Mouse (Mus musculus) heart, embryonic 16.5 days (tissue): Measurements from ENCODE around the gene Prkch. TPM values are rescaled to one million over a fixed set of nuclear protein-coding genes. Genes with fewer than 3 reads are reported as not detected.
A peak's percentile ranks its signal among the peaks of the same experiment; 100 is the strongest.

Experiments used
- ATAC-seq: fragments of 200-750 bp; cut with Nextera tagmentation; replicated peaks from 2 replicates; pipeline ENCODE4 v1.8.0; 2017; ENCODE audit warnings: moderate number of reproducible peaks; ENCODE audit not compliant: insufficient read depth, low FRiP score; ENCODE audit errors: extremely low read depth
- H3K27ac ChIP-seq: fragments of 300-500 bp; sonication (generic); 2 replicates; pipeline ENCODE4 v1.5.1; 2014; ENCODE audit warnings: mild to moderate bottlenecking, low read length, control low read depth, moderate library complexity
- H3K27me3 ChIP-seq: fragments of 300-500 bp; sonication (generic); 2 replicates; pipeline ENCODE4 v1.6.1; 2014; ENCODE audit warnings: low read length, mixed read lengths; ENCODE audit not compliant: control insufficient read depth, insufficient read depth
- H3K36me3 ChIP-seq: fragments of 300-500 bp; sonication (generic); 2 replicates; pipeline ENCODE4 v1.6.1; 2014; ENCODE audit not compliant: control insufficient read depth, insufficient read depth
- H3K4me1 ChIP-seq: fragments of 300-500 bp; sonication (generic); 2 replicates; pipeline ENCODE4 v1.6.1; 2014; ENCODE audit warnings: low read length, mixed read lengths; ENCODE audit not compliant: control insufficient read depth, insufficient read depth
- H3K4me2 ChIP-seq: fragments of 300-500 bp; sonication (generic); 2 replicates; pipeline ENCODE4 v1.6.1; 2014; ENCODE audit warnings: low read depth, mild to moderate bottlenecking, control low read depth, low read length
- H3K4me3 ChIP-seq: fragments of 300-500 bp; sonication (generic); 2 replicates; pipeline ENCODE4 v1.5.1; 2014; ENCODE audit warnings: mild to moderate bottlenecking, control low read depth, low read length
- H3K9ac ChIP-seq: fragments of 300-500 bp; sonication (generic); 2 replicates; pipeline ENCODE4 v1.6.1; 2014; ENCODE audit warnings: low read length, control low read depth
- H3K9me3 ChIP-seq: fragments of 300-500 bp; sonication (generic); replicated peaks from 2 replicates; pipeline ENCODE4 v1.6.1; 2016; ENCODE audit warnings: low read length; ENCODE audit not compliant: control insufficient read depth
- WGBS: fragments of 180-500 bp; shearing (Covaris S2); extraction: QIAGEN DNeasy Blood & Tissue Kit; methylation state at CpG from one replicate; pipeline ENCODE4 v1.1.7; 2014; 5-methylcytosine and 5-hydroxymethylcytosine counted together
- polyA plus RNA-seq: library from polyadenylated mRNA; unstranded; fragments of >200 nt; fragmentation: Nextera tagmentation; extraction: Ambion mirVana; gene quantifications from 2 replicates; pipeline ENCODE4 v1.2.1, GENCODE M21; 2015

Prkch gene
- polyA plus RNA-seq, 1 experiment from 2014 or later, result 15.2 TPM

- Histone ChIP-seq H3K4me1 (peaks cover 40% of the 10 kb centered on the region), H3K9ac (0 out of 2 replicates have a peak overlapping the region, but pooled peaks have one; percentile 11), H3K4me3 (no peak overlapping the region), H3K27ac (peak overlapping the region; percentile 80), H3K4me2 (peak overlapping the region; percentile 5; the same call in 1 of the 2 replicates), H3K9me3 (no peaks in the 10 kb centered on the region), H3K36me3 (peaks cover 3% of the 10 kb centered on the region; the same call in 1 of the 2 replicates), H3K27me3 (no peaks in the 10 kb centered on the region)
- 43% methylated on average over 6 of the region's 6 CpGs for WGBS
- peak; percentile 91 for ATAC-seq
Measured at GRCm38 (mm10) chr12:73781425-73782032, 196.9 kb downstream of the Prkch start.

- Histone ChIP-seq H3K4me2 (no peak overlapping the region), H3K4me1 (peaks cover 57% of the 10 kb centered on the region), H3K9me3 (no peaks in the 10 kb centered on the region), H3K4me3 (no peak overlapping the region), H3K36me3 (no peaks in the 10 kb centered on the region), H3K27me3 (no peaks in the 10 kb centered on the region), H3K9ac (0 out of 2 replicates have a peak overlapping the region, but pooled peaks have one; percentile 5), H3K27ac (peak overlapping the region; percentile 77)
- 27% methylated on average over 8 of the region's 8 CpGs for WGBS
- peak; percentile 91 for ATAC-seq
Measured at GRCm38 (mm10) chr12:73786909-73787308, 202.3 kb downstream of the Prkch start.

GRCm38 (mm10) chr12:73788850-73789249, 204.3 kb downstream of the Prkch start:
- Histone ChIP-seq H3K36me3 (no peaks in the 10 kb centered on the region), H3K9ac (no peak overlapping the region), H3K4me3 (no peak overlapping the region), H3K27me3 (no peaks in the 10 kb centered on the region), H3K4me1 (peaks cover 57% of the 10 kb centered on the region), H3K9me3 (no peaks in the 10 kb centered on the region), H3K27ac (peak overlapping the region; percentile 77), H3K4me2 (no peak overlapping the region)
- peak; percentile 38; the same call in 1 of the 2 replicates for ATAC-seq
- 18% methylated on average over 3 of the region's 3 CpGs for WGBS

GRCm38 (mm10) chr12:73790571-73791108, 206.0 kb downstream of the Prkch start:
- ATAC-seq, result peak; percentile 35; the same call in 1 of the 2 replicates
- H3K27me3 ChIP-seq, result no peaks in the 10 kb centered on the region
- WGBS, result 23% methylated on average over 5 of the region's 5 CpGs
- peak overlapping the region; percentile 75 for H3K27ac ChIP-seq
- no peak overlapping the region for H3K4me3 ChIP-seq
- H3K4me1 ChIP-seq, result peaks cover 75% of the 10 kb centered on the region
- H3K9ac ChIP-seq, result peak overlapping the region; percentile 37
- H3K4me2 ChIP-seq, result no peak overlapping the region
- no peaks in the 10 kb centered on the region for H3K36me3 ChIP-seq
- no peaks in the 10 kb centered on the region for H3K9me3 ChIP-seq

GRCm38 (mm10) chr12:73793216-73793615, 208.6 kb downstream of the Prkch start:
- peaks cover 60% of the 10 kb centered on the region for H3K4me1 ChIP-seq
- H3K36me3 ChIP-seq, result no peaks in the 10 kb centered on the region
- 73% methylated on average over 13 of the region's 13 CpGs for WGBS
- no peaks in the 10 kb centered on the region for H3K9me3 ChIP-seq
- H3K4me3 ChIP-seq, result no peak overlapping the region
- H3K9ac ChIP-seq, result no peak overlapping the region
- H3K4me2 ChIP-seq, result no peak overlapping the region
- peak overlapping the region; percentile 95 for H3K27ac ChIP-seq
- ATAC-seq, result no peak
- no peaks in the 10 kb centered on the region for H3K27me3 ChIP-seq

GRCm38 (mm10) chr12:73793744-73794143, 209.1 kb downstream of the Prkch start:
- Histone ChIP-seq H3K4me2 (peak overlapping the region; percentile 48), H3K9ac (peak overlapping the region; percentile 66), H3K36me3 (no peaks in the 10 kb centered on the region), H3K9me3 (no peaks in the 10 kb centered on the region), H3K27me3 (no peaks in the 10 kb centered on the region), H3K4me1 (peaks cover 55% of the 10 kb centered on the region), H3K4me3 (no peak overlapping the region), H3K27ac (peak overlapping the region; percentile 95)
- no peak for ATAC-seq
- 27% methylated on average over 5 of the region's 5 CpGs for WGBS

- no peaks in the 10 kb centered on the region for H3K36me3 ChIP-seq
- ATAC-seq, result peak; percentile 83
- no peaks in the 10 kb centered on the region for H3K9me3 ChIP-seq
- H3K27me3 ChIP-seq, result no peaks in the 10 kb centered on the region
- peak overlapping the region; percentile 66 for H3K9ac ChIP-seq
- peaks cover 50% of the 10 kb centered on the region for H3K4me1 ChIP-seq
- H3K4me3 ChIP-seq, result 0 out of 2 replicates have a peak overlapping the region, but pooled peaks have one; percentile 0
- H3K27ac ChIP-seq, result peak overlapping the region; percentile 95
- peak overlapping the region; percentile 48 for H3K4me2 ChIP-seq
- 9% methylated on average over 17 of the region's 17 CpGs for WGBS
Measured at GRCm38 (mm10) chr12:73794151-73794883, 209.7 kb downstream of the Prkch start.

GRCm38 (mm10) chr12:73799671-73800070, 215.1 kb downstream of the Prkch start:
- ATAC-seq, result no peak
- Histone ChIP-seq H3K27ac (no peak overlapping the region), H3K4me1 (peaks cover 41% of the 10 kb centered on the region), H3K9ac (no peak overlapping the region), H3K9me3 (no peaks in the 10 kb centered on the region), H3K36me3 (no peaks in the 10 kb centered on the region), H3K27me3 (no peaks in the 10 kb centered on the region), H3K4me2 (no peak overlapping the region), H3K4me3 (no peak overlapping the region)
- WGBS, result 56% methylated on average over 5 of the region's 5 CpGs

GRCm38 (mm10) chr12:73800886-73801285, 216.3 kb downstream of the Prkch start:
- peak overlapping the region; percentile 83 for H3K27ac ChIP-seq
- H3K9me3 ChIP-seq, result no peaks in the 10 kb centered on the region
- H3K4me3 ChIP-seq, result no peak overlapping the region
- no peaks in the 10 kb centered on the region for H3K36me3 ChIP-seq
- H3K4me2 ChIP-seq, result no peak overlapping the region
- H3K4me1 ChIP-seq, result peaks cover 30% of the 10 kb centered on the region
- no peaks in the 10 kb centered on the region for H3K27me3 ChIP-seq
- WGBS, result 19% methylated on average over 3 of the region's 3 CpGs
- H3K9ac ChIP-seq, result 0 out of 2 replicates have a peak overlapping the region, but pooled peaks have one; percentile 8
- ATAC-seq, result peak; percentile 32
